Mouse (Mus musculus) kidney, adult 8-10 months (tissue): ENCODE results near the gene Zfp109.
"Not testable (repeated sequence)": the region's sequence is repeated elsewhere in the genome, so short reads cannot be mapped to it uniquely, and the experiment has no call there.

Experiments
- DNase-seq, 2 experiments: peaks; one replicate each; pipeline ENCODE4 v3.0.0; 2022

Gene Zfp109

DNA sequence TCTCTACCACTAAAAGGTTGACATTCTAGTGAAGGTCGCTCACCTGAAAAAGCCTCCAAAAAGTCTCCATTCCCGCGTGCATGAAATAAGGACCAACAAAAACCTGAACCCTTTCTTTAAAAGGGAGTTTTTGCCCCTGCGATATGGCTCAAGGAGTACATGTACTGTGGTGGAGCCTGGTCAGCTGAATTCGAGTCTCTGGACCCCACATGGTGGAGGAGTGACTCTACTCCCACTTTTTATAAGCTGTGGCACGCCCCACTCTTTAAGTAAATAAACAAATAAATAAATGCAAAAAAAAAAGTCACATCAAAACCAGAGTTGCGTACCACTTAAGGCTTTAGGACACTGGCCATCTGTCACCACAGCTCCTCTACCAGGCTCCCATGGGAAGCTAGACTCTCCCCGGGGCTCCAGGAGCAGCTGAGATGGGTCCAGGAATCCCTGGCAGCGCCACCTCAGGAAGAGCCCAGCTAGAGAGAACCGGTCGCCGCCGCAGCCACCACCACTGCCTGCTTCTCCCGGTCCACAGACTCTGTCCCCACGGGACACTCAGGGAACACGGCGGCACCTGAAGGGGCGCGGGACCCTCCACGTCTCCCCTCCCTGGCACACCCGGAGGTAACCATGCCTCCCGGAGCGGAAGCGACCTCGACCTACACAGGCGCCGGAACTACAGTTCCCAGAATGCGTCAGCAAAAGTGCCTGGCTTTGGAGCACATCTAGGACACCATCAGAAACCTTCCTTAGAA, at the start of gene Zfp109:
Gene Zfp109, minus strand, starts transcription at position 521 of the 752 bp plus-strand sequence.
- peak; percentile 52 to 68 for DNase-seq

DNA sequence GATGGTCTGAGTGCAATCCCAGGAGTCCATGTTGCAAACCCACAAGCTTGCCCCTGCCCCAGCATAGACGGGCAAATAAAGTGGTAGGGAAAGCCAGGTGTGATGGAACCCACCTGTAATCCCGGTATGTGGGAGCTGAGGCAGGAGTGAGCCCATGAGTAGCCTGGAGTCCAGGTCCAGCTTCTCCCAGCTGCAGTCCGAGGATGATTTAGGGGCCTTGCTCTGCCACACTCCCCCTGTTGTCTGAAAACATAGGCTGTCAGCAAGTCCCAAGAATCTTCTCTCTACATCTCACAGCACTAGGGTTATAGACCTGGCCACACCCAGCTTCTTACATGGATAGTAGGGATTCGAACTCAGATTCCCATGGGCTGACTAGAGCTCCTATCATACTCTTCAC, 49.6 kb upstream of the Zfp109 start:
- DNase-seq = no peak

DNA sequence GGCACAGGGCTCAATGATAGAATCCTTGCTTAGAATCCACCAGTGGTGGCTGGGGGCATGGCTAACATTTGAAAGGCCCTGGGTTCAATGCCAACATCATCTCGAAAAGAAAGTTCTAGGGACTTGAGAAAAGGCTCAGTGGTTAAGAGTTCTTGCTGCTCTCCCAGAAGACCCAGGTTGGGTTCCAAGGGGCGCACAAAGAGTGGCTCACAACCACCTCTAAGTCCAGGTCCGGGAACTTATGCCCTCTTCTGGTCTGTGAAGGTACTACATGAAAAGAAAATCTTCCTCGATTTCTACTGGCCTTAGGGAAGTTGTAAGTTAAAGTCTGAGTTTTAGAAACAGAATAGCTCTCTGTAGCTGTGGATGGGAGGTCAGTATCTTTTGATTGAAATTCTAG, 48.7 kb upstream of the Zfp109 start:
- DNase-seq = no peak

- peak; percentile 13 to 38 for DNase-seq
Measured at GRCm38 (mm10) chr7:24280858-24281145, 43.4 kb upstream of the Zfp109 start.

DNA sequence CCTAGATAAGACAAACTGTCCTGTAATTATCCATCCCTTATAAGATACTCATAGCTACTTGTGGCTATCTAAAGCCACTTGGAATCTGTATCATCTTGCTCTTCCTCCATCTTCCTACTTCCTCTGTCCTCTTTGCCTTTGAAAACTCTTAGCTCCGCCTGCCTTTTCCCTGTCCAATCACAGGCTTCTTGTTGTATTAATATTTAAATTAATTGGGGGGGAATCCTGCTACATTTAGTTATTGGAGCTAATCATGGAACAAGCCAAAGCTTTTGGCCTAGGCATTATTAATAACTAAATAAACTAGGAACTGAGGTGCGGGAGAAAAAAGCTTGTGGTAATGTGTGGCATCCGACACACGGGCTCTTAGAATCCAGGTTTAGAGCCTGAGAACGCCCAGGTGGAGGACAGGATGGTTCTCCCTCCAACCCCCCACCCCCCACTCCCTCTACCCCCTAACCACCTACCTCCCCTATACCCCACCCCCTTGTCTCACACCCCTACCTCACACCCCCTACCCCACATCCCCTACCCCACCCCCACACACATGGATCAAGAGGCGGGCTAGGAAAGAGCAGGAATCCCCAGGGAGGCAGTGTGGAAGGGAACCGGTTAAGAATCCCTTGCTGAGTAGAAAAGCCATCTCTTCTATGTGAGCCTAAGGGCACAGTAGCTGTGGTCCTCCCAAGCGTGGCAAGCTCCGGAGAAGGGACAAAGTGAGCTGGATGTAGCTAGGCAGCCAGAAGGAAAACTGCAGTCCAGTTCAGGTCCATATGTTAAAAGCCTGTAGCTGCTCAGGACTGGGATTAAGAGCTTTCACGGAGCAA, 42.9 kb upstream of the Zfp109 start:
- DNase-seq = no peak

DNA sequence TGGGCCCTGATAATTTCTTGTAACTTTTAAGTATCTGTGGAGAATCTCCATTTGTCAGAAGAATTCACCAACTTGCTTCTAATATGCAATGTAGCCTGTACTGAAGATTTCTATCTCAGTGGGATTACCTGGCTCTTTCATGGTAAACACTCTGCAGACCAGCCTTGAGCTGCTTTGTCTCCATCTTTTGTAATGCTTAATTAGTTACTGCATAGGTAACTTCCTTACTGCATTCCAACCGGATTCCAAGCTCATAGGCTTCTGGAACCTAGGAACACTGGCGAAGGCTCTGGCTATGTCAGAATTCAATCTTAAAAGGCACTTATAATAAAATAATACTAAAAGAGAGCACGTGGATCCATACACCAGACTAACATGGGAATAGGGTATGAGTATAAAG, 41.4 kb upstream of the Zfp109 start:
- DNase-seq = not testable (repeated sequence)

DNA sequence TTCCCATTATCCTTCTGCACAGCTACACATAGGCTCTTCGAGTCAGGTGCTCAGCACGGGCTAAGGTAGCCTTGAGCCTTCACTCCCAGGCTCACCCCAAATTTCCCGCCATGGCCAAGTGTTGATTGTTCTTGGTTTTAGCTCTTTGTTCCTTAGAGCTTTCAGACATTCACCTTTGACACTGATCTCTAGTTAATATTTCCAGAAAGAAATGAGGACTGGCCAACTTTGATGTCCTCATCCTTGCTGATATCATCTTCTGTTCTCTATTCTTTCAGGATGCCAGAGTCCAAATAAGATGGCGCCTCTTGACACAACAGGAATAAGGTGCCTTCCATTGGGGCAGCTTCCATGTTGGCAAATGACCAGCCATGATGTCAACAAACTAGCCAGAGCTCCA, 37.1 kb upstream of the Zfp109 start:
- peak; percentile 15 to 18 for DNase-seq

GRCm38 (mm10) chr7:24271191-24271590, 33.8 kb upstream of the Zfp109 start:
- no peak for DNase-seq

DNA sequence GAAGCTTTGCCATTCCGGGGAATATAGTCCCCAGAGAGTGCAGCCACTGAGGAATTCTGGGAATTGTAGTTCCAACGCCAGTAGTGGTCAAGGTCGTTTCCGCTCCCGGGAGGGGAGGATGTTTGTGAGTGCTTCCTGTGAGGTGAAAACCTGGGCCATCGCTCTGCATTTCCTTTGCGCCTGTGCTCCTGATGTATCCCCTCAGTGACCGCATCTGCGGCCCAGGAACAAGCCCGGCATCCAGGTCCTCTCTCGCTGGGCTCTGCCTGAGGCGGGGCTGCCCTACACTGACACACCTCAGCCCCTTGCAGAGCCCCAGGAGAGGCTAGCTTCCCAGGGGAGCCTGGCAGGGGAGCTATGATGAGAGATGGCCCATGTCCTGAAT, 32.9 kb upstream of the Zfp109 start, which contains the start of gene Zfp93:
Gene Zfp93, plus strand, starts transcription at position 133 of the 385 bp plus-strand sequence.
- DNase-seq = peak; percentile 83 to 84

DNA sequence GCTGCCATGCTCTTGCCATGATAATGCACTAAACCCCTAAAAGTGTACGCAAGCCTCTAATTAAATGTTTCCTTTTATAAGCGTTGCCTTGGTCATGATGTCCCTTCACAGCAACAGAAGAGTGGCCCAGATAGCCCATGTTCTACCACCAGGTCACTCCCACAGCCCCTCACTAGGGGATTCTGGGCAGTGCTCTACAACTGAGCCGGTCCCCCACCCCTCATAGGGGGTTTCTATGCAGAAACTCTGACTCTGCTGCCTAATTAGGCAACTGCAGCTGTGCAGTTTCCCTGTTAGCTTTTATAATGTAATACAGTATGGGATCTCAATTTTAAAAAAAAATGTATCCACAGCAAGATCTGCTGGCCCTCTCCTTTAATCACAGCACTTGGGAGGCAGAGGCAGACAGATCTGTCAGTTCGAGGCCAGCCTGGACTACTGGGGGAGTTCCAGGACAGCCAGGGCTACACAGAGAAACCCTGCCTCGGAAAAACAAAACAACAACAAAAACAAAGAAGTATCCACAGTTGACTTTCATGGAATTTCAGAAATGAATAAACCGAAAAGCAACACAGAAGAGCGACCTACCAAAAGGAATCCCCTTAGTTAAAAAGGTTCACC, 32.4 kb upstream of the Zfp109 start:
- DNase-seq = no peak

GRCm38 (mm10) chr7:24269256-24269655, 31.9 kb upstream of the Zfp109 start:
- DNase-seq = no peak

GRCm38 (mm10) chr7:24268176-24269155, 31.1 kb upstream of the Zfp109 start:
- no peak for DNase-seq

DNA sequence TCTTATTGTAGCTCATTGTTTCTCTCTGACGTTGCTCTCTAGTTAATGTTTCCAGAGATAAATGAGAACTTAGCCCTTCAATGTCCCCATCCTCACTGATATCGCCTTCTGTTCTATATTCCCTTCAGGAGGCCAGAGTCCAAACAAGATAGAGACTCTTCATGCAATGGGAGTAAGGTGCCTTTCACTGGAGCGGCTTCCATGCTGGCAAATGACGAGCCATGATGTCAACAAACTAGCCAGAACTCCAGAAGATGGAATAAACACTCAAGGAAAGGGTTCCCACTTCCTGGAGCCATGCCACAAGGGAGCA, 22.6 kb upstream of the Zfp109 start:
- DNase-seq = no peak

DNA sequence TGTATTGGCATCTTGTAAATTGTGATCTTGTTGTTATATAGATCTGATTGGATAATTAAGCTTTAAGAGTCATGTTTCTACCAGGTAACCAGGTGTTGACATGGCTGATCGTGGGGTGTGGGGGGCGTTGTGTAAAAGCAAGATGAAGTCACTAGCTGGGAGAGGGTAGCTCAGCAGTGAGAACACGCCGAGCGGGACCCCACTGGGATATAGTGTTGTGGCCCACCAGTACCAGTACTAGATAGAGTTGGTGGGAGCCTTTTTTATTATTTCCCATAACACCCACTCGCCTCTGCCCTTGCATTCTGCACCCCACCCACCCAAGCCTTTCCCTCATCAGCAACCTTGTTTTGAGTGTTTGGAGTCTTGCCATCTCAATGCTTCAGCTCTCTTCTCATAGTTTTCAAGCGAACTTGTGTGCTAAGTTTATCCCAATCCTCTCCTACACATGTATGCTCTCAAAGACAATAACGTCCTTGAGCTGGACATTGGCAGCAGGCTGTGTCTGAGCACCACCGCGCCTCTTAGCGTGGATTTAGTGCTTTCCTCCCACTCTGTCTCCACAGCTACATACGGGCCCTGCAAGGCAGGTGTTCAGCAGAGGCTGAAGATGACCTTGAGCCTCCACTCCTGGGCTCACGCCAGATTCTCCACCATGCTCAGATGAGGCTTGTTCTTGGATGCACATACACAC, 22.1 kb upstream of the Zfp109 start:
- DNase-seq = no peak

DNA sequence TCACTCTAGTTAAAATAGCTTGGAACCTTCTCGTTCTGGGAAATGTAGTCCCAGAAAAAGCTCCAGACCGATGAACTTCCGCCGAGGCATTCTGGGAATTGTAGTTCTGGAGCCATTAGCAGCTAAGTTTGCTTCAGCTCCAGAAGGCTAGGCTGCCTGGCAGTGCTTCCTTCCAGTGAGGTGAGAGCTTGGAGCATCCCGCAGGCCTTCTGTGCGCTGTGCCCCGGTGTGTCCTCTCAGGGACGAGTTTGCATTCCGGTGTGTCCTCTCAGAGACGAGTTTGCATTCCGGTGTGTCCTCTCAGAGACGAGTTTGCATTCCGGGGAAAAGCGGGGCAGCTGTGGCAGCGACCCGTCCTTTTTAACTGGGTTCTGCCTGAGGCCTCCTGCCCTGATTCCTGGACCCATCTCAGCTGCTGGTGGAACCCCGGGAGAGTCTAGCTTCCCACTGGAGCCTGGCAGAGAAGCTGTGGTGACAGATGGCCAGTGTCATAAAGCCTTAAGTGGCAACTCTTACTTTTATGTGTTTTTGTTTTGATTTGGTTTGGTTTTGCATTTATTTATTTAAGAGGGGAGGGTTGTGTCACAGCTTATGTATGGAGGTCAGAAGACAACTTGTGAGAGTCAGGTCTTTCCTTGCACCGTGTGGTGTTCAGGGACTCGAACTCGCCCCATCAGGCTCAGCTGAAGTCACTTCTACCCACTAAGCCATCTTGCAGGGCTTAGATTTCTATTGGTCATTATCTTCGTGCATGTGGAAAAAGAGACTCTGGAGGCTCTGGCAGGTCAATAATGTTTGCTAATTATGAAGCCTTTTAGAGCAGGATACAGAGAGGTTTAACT, 17.5 kb upstream of the Zfp109 start, which contains the start of gene Zfp108:
Gene Zfp108, plus strand, starts transcription at position 162 of the 842 bp plus-strand sequence.
- peak; percentile 89 to 90 for DNase-seq

DNA sequence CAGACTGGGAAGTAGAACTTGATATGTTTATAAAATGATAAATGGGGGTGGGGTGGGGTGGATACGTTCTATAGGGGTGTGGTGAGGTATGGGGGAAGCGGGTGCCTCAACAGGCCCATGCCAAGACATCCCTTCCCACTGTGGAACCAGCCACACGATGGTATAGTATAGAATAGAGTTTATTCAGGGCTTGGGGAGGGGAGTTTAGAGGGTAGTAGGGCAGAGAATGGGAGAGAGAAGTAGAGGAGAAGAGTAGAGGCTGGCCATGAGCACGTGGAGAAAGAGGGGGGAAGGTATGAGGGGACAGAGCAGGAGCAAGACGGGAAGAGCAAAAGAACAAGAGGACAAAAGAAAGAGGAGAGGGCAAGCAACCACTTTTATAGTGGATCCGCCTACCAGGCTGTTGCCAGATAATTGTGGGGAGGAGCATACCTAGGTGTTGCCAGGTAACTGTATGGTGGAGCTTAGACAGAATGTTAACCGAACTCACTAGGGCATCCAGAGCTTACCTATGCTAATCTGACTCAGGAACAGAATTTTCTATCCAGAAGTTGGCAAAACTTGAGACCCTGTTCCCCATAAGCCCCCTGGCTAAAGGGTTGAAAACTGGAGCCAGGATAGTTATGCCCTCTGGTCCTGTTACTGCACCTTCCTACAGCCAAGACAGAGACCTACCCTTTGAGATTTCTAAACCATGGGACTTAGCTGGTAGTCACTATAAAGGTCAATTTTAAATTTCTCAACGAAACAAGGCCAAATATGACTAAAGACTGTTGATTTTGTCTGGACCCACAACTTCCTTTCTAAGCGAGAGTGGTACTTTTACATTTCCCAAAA, 16.6 kb upstream of the Zfp109 start:
- no peak for DNase-seq

DNA sequence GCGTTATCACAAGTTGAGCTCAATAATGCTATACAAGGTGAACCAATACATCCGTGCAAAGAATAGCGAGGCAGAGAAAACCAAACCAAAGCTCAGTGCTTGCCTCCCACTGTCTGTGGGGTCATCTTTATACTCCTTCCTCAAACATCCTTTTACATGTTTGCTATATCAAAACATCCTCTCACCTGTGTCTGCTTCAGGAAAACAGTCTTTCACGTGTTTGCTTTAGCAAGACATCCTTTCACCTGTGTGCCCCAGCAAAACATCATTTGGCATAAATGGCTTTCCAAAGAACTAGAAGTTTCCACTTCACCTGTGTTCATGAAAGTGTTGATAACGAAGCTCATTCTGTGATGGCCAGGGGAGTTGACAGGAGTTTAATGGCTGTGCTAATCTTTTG, 26.0 kb downstream of the Zfp109 start, which contains the start of gene Zfp111:
Gene Zfp111, minus strand, starts transcription at position 101 of the 400 bp plus-strand sequence.
- DNase-seq = no peak

- DNase-seq = no peak
Measured at GRCm38 (mm10) chr7:24210296-24210695, 27.1 kb downstream of the Zfp109 start.

DNA sequence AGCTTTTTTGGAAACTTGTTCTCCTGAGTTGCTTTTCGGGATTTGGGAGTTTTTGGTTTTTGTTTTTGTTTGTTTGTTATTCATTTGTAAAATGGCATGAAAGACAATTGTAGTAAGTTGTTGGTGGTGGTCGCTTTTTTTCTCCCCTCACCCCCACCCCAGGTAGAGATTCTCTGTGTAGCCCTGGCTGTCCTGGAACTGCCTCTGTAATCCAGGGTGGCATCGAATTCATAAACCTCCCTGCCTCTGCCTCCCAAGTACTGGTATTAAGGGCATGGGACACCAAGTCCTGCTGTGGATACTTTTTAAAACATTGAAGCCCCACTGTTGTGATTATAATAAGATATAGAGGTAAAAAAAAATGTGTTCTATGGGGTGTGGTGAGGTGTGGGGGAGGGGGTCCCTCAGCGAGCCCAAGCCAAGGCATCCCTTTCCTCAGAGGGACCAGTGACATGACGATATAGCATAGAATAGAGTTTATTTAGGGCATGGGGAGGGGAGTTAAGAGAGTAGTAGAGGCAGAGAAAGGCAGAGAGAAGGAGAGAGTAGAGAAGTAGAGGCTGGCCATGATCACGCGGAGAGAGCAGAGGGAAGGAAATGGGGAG, 29.0 kb downstream of the Zfp109 start:
- no peak for DNase-seq
